Mouse (Mus musculus) heart, postnatal 25 days (tissue): Measurements from ENCODE around the gene Nme7. TPM values are rescaled to one million over a fixed set of nuclear protein-coding genes. Genes with fewer than 3 reads are reported as not detected.

ENCODE experiments used
- DNase-seq: peaks from one replicate; pipeline ENCODE4 v3.0.0; 2022; ENCODE audit warnings: low spot score
- intact Hi-C: fragments of 180-260 bp; cut with DNase I; formaldehyde crosslinking; loops from one replicate; pipeline ENCODE4 v1.15.1; 2025
- total RNA-seq, 2 experiments: library from RNA; stranded (reverse); gene quantifications; 2 replicates each; pipeline ENCODE4 v1.2.3; 2021

Gene Nme7
- total RNA-seq, 2 experiments from 2014 or later = 4.0 TPM

DNA sequence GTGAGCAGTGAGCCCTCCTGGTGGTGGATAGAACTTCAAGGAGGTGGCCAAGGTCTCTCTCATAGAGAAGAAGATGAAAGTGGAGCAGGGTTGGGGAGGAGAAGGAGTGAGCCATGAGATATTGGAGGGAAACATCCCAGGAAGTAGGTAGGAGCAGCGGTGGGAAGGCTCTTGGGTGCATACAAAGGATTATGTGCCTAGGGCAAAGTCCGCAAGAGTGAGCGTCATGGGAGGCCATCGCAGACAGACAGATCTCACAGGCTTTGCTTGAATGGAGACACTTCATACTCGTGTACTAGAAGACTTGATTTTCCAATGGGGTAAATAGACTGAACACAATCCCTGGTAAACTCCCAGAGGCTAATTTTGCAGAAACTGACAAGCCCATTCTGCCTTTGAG, 14.6 kb downstream of the Nme7 start:
- intact Hi-C loops = loop anchor here (1.0 to 10.0 kb wide), 2 partner anchors 803 to 996 kb away; no protein-coding TSS in a partner anchor
- DNase-seq = no peak

DNA sequence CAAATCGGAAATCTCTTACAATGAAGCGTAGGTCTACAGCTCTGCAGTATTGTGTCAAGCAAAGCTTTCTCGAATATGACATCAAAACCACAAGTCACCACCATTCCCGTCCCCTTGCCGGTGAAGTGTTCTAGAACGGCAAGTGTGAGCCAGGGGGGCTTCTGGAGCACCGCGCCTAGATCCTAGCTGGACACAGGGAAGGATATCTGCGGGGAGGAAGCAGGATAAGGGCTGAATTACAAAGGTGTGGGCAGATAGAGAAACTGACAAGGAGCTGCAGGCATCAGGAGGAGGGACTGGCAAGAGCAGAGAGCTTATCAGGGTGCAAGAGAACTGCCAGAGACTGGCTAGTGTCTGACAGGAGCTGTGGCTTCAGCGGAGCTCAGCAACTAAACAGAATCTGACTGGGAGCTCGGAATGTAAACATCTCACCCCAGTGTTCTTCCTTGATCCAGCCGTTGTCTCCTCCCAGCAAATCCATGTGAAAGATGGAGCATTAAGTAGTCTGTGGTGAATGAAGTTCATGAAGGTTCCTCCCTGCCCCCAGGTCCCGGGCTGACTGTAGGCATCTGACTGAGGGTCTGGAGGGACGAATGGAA, 15.7 kb downstream of the Nme7 start:
- DNase-seq = no peak
- intact Hi-C loops = loop anchor here (10.0 kb wide), 1 partner anchor 995 kb away; no protein-coding TSS in a partner anchor

GRCm38 (mm10) chr1:164320731-164321130, 16.8 kb downstream of the Nme7 start:
- peak; percentile 17 for DNase-seq
- intact Hi-C loops = no loop called here

GRCm38 (mm10) chr1:164321408-164321807, 17.5 kb downstream of the Nme7 start:
- DNase-seq = no peak
- intact Hi-C loops = no loop called here

DNA sequence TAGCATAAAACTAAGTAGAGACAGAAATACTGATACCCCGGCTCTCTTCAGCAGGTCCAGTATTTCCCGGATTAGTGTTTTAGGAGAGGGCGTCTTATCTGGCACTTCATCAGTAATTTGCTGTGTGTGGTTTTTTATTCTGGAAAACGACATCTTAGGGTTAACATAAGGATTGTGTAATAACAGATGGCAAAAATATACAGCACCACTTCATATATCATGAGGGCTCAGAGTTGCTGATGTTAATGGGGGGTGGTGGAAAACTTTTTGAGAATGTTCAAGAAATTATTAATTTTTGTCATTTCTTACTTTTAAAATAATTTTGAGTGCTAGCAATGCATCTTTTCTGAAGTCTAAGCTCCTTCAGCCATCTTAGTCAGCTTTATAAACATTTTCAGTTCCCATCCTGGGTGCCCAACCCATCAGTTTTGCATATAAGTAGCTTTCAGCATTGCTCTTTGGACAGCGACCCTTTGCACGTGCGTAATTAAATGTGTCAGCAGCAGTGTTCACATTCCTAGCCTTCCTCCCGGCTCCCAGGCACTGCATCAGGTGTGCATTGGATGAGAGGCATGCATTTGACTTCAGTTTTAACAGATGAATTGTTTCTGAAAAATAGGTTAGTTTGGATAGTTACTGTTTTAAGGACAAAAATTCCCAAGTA, 19.2 kb downstream of the Nme7 start:
- intact Hi-C loops = no loop called here
- no peak for DNase-seq

- DNase-seq = no peak
- intact Hi-C loops = no loop called here
Observed at GRCm38 (mm10) chr1:164324221-164324620, 20.3 kb downstream of the Nme7 start.

DNA sequence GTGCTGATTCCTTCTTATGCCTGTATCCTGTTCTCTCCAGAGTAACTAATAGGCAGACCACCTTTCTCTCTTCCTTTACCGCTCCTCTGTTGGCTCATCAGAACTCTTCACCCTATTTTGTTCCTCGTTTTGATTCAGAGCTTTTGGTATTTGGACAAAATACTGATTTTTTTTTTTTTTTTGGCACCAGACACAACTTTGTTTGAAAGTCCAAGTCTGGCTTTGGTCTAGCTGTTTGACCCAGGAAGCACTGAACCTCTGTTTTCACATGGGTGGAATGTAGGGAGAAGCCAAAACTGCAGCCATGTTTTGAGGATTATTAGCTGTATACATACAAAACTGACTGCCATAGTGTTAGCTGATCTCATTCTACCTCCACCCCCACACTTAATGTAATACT, 21.0 kb downstream of the Nme7 start:
- intact Hi-C loops = no loop called here
- no peak for DNase-seq

GRCm38 (mm10) chr1:164326600-164327155, 22.8 kb downstream of the Nme7 start:
- intact Hi-C loops = no loop called here
- no peak for DNase-seq

- intact Hi-C loops = no loop called here
- DNase-seq = no peak
Observed at GRCm38 (mm10) chr1:164327764-164328163, 23.8 kb downstream of the Nme7 start.

DNA sequence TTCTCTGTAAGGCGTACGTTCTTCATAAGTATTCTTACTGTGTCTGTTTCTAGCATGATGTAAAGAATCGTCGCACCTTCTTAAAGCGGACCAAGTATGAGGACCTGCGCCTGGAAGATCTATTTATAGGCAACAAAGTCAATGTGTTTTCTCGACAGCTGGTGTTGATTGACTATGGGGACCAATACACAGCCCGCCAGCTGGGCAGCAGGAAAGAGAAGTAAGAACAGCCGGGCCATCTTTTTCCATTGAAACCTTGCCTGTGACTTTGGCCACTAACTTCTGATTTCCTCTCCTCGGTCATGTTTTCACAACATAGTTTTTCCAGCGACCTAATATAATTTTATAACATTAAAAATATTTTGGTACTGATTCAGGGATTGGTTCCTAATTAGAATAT, 28.6 kb downstream of the Nme7 start:
- intact Hi-C loops = no loop called here
- DNase-seq = no peak

- intact Hi-C loops = no loop called here
- DNase-seq = no peak
Observed at GRCm38 (mm10) chr1:164335435-164335834, 31.5 kb downstream of the Nme7 start.

- intact Hi-C loops = no loop called here
- no peak for DNase-seq
Observed at GRCm38 (mm10) chr1:164335846-164336245, 31.9 kb downstream of the Nme7 start.

DNA sequence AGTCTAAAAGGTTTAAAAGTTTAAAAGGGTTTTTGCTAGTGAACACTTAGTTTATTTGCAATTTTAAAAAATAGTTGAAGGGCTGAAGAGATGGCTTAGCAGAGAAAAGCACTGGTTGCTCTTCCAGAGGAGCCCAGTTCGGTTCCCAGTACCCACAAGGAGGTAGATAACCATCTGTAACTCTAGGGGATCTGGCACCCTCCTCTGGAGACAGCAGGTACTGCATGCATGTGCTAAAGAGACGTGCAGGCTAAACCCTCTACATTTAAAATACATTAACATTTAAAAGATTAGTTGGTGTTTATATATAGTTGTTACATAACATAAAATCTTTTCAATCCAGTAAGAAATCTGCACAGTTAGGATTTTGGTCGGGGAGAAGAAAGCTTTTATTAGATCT, 38.2 kb downstream of the Nme7 start:
- no peak for DNase-seq
- intact Hi-C loops = no loop called here

DNA sequence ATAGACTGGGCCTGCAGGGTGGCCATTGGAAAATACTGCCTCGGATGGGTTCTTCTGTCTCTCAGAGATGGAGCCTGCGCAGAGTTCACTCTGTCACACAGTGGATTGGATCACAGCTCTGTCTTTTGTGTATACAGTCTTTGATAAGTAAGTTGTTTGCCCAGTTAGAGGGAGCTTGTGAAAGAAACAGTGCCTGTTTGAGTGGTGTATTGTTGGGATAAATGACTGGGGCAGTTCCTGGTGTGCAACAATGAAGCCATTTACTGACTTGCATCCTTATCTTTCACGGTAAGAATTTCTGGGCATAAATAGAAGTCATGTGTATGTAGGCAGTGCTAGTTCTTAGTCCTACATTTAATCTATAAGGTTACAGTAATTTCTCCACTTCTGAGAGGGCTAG, 49.5 kb downstream of the Nme7 start:
- DNase-seq = no peak
- intact Hi-C loops = no loop called here

DNA sequence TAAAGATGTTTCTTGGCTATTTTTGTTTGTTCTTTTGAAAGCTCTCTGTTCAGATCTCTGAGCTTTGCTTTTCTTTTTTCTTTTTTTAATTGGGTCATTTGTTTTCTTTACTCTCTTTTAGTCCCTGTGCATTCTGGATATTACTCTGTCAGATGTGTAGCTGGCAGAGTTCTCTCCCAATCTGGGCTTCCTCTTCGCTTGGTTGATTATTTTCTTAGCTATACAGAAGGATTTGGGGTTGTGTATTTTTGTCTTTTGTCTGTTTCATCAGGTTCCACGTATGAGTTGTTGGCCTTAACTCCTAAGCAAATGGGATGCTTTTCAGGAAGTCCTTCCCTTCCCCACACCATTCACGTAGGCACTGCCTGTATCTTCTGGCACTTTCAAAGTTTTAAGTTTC, 54.1 kb downstream of the Nme7 start:
- no peak for DNase-seq
- intact Hi-C loops = no loop called here

GRCm38 (mm10) chr1:164361997-164362396, 58.1 kb downstream of the Nme7 start:
- DNase-seq = no peak
- intact Hi-C loops = loop anchor here (10.0 kb wide), 1 partner anchor 403 kb away; no protein-coding TSS in a partner anchor

DNA sequence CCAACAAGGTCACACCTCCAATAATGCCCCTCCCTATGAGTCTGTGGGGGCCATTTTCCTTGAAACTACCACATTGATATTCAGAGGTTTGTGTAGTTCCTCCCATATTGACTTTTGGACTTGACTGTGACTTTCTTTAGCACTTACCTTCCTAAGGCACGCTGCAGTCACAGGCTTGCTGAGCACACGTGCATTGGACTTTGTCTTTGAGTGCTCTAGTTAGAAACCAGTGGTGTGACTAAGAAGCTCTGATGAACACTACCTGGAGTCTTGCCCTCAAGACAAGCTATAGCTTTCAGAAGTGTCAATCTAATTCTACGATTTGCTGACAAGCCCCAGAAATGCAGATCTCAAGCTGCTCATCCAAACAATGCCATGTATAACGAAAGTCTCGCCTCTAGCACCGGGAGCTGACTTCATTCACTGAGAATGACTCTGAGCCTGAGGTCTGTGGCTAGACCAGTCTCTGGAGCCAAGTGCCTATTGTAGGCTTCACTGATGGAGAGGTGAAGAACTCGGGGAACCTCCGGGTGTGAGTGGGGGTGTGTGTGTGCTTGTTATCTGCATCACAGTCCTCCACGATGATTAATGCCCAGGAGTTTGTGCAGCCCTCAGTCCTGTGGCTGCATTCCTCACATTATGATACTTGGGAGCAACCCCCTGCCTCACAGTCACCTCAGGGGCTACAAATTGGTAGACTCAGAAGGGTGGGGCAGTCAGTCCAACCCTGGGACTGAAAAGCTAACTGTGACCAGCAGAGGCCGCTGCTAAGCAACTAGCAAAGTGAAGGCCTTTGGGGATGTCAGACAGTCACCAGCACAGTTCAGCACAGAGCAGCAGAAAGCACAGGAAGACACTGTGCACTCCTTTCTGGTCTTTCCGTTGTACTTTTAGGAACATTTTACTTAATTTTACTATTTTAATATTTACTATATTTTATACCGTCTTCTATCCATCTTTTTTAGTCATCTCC, 62.5 kb downstream of the Nme7 start:
- intact Hi-C loops = loop anchor here (1.0 to 10.0 kb wide), 4 partner anchors 91 to 754 kb away; partner anchors contain the start of gene Atp1b1

DNA sequence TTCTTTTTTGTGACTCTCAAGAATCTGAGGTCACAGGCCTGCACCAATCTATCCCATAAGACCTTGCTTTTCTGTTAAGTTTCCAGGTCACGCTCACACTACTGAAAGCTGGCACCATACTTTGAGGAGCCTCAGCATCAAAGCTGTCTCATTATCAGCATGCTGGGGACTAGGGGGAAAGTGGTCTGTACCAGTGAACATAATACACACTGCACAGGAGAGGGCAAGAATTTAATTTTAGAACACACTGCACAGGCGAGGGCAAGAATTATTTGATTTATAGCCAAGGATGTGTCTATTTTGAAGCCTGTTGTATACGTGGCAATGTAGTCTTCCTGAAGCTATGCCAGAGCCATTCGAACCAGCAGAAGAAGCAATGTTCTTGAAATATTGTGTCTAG, 64.2 kb downstream of the Nme7 start:
- intact Hi-C loops = loop anchor here (5.0 to 10.0 kb wide), 2 partner anchors 89 to 397 kb away; partner anchors contain the start of gene Atp1b1
- DNase-seq = no peak

More for the DNA sequence above, 62.5 kb downstream of the Nme7 start:
- peak; percentile 29 for DNase-seq

GRCm38 (mm10) chr1:164369781-164370180, 65.9 kb downstream of the Nme7 start:
- intact Hi-C loops = loop anchor here (5.0 to 10.0 kb wide), 2 partner anchors 88 to 395 kb away; partner anchors contain the start of gene Atp1b1
- no peak for DNase-seq

GRCm38 (mm10) chr1:164373029-164373428, 69.1 kb downstream of the Nme7 start:
- no peak for DNase-seq
- intact Hi-C loops = no loop called here
